Mouse (Mus musculus) ES-CJ7 (cell line): ENCODE measurements around the gene Elovl2.
A peak's percentile ranks its signal among the peaks of the same experiment; 100 is the strongest.
"Not testable (repeated sequence)": the region's sequence is repeated elsewhere in the genome, so short reads cannot be mapped to it uniquely, and the experiment has no call there.

Experiments
- DNase-seq: peaks from one replicate; pipeline ENCODE4 v3.0.0; 2011; ENCODE audit warnings: low read depth, low spot score

Gene Elovl2

DNA sequence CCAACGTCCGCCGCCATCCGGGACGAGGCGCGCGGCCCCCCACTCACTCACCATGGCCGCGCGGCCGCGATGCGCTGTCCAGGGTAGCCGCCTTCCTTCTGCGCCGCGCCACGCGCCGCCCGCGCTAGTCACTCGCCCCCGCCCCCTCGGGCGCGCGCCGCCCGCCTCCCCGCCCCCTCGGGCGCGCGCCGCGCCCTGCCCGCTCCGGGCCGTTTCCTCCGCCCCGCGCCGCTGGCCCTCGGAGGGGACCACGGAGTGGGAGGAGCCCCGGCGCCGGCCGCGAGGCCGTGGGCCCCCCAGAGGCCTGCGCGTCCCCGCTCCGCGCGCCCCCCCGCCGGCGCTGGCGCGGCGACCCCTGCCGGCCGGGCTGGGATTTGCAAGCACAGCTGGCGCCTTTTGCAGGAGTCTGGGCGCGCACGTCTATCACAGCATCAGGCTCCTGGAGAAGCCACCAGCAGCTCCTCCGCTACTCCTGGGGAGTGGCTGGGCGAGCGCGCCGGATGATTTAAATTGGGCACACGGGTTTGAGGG, at the start of gene Elovl2:
Gene Elovl2 (minus strand): TSS at position 102 of the 531 bp plus-strand sequence.
- DNase-seq, result peak; percentile 75

- no peak for DNase-seq
Measured at GRCm38 (mm10) chr13:41267827-41268408, 47.7 kb upstream of the Elovl2 start.

DNA sequence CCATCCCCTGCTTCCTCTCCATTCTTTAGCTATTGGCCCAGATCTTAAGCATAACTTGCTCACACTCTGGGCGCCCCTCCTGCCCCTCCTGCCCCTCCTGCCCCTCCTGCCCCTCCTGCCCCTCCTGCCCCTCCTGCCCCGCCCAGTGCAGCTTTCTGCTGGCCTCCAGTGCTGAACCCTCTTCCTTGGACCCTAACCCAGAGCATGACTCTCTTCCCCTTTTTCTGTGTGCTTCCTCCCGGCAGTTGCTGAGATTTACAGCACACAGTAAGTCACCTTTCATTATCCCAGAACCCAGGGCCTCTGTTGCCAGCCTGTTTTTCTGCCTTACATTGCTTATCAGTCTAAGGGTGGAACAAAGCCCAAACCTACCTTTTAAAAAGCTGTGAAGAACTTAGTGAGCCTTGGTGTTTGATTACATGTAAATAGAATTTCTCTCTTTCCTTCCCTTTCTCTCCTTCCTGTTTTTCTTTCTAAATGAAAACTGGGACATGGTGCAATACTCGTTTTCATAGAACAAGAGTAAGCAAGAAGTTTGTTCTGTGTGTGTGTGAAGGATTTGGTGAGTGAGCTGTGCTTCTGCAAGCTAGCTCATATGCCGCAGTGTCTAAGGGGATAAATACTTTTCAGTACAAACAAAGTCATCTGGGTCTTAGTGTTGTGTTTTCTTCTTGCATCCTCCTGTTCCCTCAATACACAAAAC, 43.2 kb upstream of the Elovl2 start:
- DNase-seq, result no peak

DNA sequence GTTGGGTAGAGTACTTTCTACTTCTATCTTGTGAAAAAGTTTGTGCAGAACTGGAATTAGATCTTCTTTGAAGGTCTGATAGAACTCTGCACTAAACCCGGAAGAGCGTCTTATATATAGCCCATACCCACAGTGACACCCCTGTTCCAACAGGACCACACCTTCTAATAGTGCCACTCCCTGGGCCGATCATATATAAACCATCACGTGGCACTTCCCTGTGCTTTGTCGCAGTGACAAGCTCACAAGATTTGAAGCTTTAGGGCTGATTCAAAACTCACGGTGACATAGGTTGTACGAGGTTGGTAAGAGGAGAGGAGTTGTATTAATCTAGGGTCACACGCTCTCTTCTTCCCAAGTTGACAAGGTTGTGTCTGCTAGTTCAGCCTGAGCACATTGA, 41.4 kb upstream of the Elovl2 start:
- DNase-seq, result not testable (repeated sequence)

GRCm38 (mm10) chr13:41257851-41258250, 37.6 kb upstream of the Elovl2 start:
- no peak for DNase-seq

GRCm38 (mm10) chr13:41256962-41257361, 36.8 kb upstream of the Elovl2 start:
- no peak for DNase-seq

GRCm38 (mm10) chr13:41256126-41256525, 35.9 kb upstream of the Elovl2 start:
- DNase-seq, result no peak

DNA sequence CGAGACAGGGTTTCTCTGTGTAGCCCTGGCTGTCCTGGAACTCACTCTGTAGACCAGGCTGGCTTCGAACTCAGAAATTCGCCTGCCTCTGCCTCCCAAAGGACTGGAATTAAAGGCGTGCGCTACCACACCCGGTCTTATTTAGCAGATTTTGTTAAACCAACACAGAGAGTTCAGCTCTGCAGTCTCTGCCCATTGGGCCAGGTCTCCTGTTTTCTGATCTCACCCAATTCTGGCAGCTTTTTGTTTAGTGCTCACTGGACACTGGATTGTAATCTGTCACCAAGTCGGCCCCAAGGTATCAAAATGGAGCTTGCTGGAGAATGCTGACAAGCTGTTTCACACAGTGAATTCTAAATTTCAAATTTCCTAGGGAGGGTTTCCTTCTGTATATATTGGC, 32.5 kb upstream of the Elovl2 start:
- DNase-seq, result no peak

GRCm38 (mm10) chr13:41252141-41252540, 31.9 kb upstream of the Elovl2 start:
- DNase-seq, result no peak

GRCm38 (mm10) chr13:41251667-41252066, 31.5 kb upstream of the Elovl2 start:
- no peak for DNase-seq

DNA sequence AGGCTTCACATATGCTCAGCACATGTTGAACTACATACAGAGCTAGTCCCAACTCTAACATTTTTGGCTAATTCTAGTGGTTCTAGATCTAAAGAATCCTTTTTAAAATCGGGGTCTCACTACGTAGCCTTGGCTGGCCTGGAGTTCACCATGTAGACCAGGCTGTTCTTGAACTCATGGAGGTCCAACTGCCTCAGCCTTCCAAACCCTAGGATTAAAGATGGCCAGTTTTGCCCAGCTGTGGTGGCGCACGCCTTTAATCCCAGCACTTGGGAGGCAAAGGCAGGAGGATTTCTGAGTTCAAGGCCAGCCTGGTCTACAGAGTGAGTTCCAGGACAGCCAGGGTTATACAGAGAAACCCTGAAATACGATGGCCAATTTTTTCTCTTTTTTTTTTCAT, 31.0 kb upstream of the Elovl2 start:
- not testable (repeated sequence) for DNase-seq

DNA sequence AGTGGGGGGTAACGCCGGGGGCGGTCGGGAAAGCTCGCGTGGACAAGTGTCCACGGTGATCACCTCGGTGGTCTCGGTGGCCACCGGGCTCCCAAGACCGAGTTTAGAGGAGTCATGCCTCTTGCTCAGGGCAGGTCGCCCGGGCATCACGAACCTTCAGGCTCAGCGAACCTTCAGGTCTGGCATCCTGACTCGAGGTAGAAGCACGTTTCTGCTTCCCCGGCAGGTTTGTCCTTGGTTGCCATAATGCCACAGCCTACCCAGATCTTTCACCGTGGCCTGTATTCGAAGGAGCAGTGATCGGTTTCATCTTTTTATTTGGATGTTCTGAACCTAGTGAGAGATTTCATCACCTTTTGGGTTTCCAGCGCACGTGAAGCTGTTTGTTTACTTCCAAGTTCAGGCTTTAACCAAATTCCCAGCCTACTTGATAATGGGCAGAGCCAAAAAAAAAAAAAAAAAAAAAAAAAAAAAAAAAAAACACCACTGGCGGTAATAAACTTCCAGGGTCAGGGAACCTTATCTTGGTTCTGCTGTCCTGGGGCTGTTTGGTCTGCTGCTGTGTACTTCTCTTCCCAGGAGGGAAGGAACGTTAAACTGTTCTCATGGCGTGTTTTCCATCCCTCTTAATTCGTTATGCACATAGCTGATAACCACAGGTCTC, 30.2 kb upstream of the Elovl2 start:
- peak; percentile 27 for DNase-seq

- peak; percentile 98 for DNase-seq
Measured at GRCm38 (mm10) chr13:41249538-41250317, 29.5 kb upstream of the Elovl2 start, which contains the start of gene Smim13. Gene Smim13 (plus strand): TSS chr13:41249844.

GRCm38 (mm10) chr13:41248751-41249520, 28.7 kb upstream of the Elovl2 start:
- DNase-seq, result peak; percentile 73

GRCm38 (mm10) chr13:41244306-41244830, 24.2 kb upstream of the Elovl2 start:
- DNase-seq, result no peak

DNA sequence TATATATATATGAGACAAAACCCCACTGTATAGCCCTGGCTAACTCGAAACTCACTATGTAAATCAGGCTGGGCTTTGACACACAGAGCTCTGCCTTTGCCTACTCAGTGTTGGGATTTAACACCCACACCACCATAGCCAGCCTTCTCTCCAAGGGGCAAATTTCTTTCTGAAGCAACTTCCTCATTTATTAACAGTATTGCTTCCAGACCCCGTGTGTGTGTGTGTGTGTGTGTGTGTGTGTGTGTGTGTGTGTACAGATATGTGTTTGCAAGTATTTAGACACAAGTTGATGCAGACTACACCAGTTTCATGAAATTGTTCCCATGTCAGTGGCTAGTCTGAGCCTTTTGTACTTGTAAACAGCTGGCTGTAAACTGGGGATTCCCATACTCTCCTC, 21.4 kb upstream of the Elovl2 start:
- DNase-seq, result no peak

DNA sequence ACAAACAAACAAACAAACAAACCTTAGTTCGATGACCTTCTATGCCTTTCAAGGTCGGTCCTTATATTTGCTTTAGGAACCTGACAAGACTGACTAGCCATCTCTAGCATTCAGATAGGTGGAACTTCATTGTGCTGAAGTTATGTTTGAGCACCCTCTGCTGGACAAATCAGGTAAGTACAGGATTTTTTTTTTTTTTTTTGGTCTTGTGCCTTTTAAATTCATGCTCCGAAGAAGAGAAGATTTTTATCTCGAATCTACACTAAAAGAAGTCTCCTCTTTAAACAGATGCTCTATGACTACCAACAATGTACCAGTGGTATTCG, 18.6 kb upstream of the Elovl2 start:
- peak; percentile 73 for DNase-seq

DNA sequence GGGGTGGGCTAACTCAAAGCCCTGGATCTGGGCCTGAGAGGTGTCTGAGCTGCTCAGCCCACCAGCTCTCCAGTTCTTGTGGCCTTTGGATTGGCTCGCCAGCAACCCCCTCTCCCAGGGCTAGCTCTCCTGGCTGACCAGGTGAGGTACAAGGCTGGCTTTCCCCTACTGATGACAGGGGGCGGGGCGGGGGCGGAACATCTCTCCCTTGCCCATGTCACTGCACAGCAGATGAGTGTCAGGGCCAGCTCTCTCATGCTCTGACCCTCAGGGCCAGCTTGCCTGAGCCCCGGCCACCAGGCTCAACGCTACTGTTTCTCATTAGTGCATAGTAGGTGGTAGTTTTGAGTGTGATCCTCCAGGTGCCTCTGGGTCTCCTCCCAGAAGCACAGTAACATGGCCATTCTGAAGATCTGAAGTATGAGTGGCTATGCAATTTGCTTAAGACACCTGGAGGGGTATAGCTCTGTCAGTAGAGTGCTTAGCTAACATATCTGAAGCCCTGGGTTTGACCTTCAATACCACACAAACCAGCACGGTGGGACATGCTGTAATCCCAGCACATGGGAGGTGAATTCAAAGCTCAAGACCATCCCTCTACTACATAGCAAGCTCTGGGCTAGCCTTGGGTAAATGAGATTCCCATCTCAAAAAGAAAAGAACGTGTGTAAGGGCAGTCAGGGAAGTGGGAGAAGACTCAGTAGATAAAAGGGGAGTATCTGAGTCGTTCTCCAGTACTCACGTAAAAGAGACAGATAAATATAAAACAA, 18.0 kb upstream of the Elovl2 start:
- DNase-seq, result no peak

DNA sequence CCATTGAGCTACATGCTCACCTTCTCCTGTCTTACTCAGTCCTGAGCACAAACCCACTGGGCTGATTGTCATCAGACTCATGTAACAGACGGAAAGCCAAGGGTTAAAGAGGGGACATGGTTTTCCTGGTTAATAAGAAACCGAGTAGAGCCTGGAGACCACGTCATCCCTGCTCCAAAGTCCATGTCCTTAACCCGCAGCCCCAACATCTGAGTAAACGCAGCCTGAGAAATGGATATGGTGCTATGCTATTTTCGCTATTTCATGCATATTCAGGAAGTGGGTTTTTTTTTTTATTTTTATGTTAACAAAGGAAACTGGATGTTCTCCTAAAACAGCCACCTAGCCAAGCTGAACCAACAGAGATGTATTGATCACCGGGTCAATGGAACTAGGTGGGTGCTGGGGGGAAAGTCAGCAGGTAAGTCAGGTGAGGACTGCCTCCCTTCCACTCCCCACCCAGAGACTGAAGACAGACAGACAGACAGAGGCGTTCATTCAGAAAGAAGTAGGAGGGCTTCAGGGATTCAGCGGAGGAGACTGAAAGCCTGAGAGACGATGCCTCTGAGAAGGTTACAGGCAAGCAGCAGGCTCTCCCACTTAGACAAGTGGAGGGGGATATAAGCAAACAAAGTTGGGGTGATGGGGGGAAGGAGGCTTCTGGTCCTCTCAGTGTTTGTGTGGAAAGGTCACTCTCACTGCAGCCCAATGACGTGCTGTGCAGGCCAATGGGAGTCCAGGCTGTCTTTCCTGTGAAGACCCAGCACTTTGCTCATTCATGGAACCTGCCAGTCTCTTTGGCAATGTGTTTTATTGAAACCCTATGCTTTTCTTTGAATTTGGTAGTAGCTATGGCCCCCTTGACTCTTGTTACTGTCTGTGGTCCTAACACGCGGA, 15.9 kb upstream of the Elovl2 start:
- no peak for DNase-seq
